Mouse (Mus musculus) frontal cortex, postnatal 10 days (tissue): Measurements from ENCODE around the gene Gm13694.

Source experiments
- DNase-seq, 2 experiments: peaks; one replicate each; pipeline ENCODE4 v3.0.0; 2022; ENCODE audit warnings: low spot score in 2 of 2, mixed read lengths in 1 of 2

Gene Gm13694

GRCm38 (mm10) chr2:84025217-84025616, 46.5 kb downstream of the Gm13694 start:
- no peak for DNase-seq
